Mouse (Mus musculus): ENCODE data around the gene Inhbe. TPM values are rescaled to one million over a fixed set of nuclear protein-coding genes. Genes with fewer than 3 reads are reported as not detected.
"Not testable (repeated sequence)": the region's sequence is repeated elsewhere in the genome, so short reads cannot be mapped to it uniquely, and the experiment has no call there.

The Inhbe gene
- polyA plus RNA-seq, 1 experiment from 2014 or later: not detected

DNA sequence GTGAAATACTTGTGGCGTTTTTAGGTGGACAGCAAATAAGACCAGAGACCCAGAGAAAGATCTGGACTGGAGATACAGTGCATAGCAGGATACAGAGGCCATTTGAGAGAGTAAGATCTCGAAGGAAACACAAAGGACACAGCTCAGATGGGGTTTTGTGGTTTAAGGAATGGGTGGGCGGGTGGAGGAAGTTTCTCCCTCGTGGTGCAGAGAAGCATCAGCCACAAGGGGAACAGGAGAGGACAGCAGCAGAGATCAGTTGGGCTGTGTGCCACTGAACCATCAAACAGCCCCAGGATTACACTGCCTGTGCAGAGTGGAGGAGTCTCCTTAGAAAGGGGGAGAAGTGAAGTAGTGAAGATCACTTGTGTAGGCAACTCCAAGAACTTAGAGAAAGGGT, 36.2 kb downstream of the Inhbe start:
- no peak for ATAC-seq (ENCODE audit: low FRiP score)
- H3K4me3 ChIP-seq (replicated peaks): no peak overlapping the region
- no peaks in the 10 kb centered on the region for H3K36me3 ChIP-seq
- no peak overlapping the region for H3K9ac ChIP-seq (replicated peaks)
- H3K27me3 ChIP-seq (replicated peaks): peaks cover 8% of the 10 kb centered on the region; the same call in 1 of the 2 replicates
- no peaks in the 10 kb centered on the region for H3K4me1 ChIP-seq
- H3K9me3 ChIP-seq (replicated peaks): no peaks in the 10 kb centered on the region
- no peak overlapping the region for H3K4me2 ChIP-seq
- WGBS: 44% methylated on average over 4 of the region's 4 CpGs
- no peak overlapping the region for H3K27ac ChIP-seq (replicated peaks)

DNA sequence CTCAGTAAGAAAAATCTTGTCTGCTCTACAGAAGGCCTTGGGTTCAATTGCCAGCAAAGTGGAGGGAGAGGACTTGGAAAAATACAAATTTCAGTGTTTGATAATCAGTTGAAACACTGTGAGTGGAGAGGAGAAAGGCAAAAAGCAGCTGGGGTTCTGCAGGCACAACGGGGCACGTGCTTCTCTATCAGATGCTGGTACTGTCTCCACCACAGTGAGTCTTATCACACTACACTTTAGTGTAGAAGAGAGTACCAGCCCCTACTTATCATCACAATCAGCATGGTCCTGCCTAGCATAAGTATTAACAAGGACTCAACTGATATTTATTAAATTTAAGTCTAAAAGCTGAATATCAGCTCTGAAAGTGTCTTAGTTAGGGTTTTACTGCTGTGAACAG, 36.9 kb downstream of the Inhbe start:
- ATAC-seq (ENCODE audit: low FRiP score): no peak
- Histone ChIP-seq H3K4me1 (peaks cover 5% of the 10 kb centered on the region; the same call in 1 of the 2 replicates), H3K36me3 (no peaks in the 10 kb centered on the region), H3K9ac (replicated peaks) (no peak overlapping the region), H3K9me3 (replicated peaks) (no peaks in the 10 kb centered on the region), H3K4me2 (no peak overlapping the region), H3K27ac (replicated peaks) (no peak overlapping the region), H3K4me3 (replicated peaks) (no peak overlapping the region), H3K27me3 (replicated peaks) (peaks cover 1% of the 10 kb centered on the region; the same call in 1 of the 2 replicates)
- WGBS: 87% methylated on average over 2 of the region's 2 CpGs

DNA sequence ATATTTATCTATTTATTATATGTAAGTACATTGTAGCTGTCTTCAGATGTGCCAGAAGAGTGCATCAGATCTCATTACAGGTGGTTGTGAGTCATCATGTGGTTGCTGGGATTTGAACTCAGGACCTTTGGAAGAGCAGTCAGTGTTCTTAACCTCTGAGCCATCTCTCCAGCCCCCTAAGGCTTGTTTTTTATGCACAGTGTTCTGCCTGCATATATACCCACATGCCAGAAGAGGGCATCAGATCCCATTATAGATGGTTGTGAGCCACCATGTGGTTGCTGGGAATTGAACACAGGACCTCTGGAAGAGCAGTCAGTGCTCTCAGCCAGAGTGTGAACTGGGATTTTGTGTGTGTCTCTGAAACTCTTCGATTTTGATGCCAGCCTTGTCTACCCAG, 39.3 kb downstream of the Inhbe start:
- H3K9ac ChIP-seq (replicated peaks); H3K27me3 ChIP-seq (replicated peaks); H3K4me2 ChIP-seq; H3K36me3 ChIP-seq; H3K9me3 ChIP-seq (replicated peaks); H3K27ac ChIP-seq (replicated peaks); ATAC-seq (ENCODE audit: low FRiP score); H3K4me3 ChIP-seq (replicated peaks): not testable (repeated sequence)
- peaks cover 18% of the 10 kb centered on the region for H3K4me1 ChIP-seq
- 79% methylated on average over 1 of the region's 1 CpGs for WGBS

DNA sequence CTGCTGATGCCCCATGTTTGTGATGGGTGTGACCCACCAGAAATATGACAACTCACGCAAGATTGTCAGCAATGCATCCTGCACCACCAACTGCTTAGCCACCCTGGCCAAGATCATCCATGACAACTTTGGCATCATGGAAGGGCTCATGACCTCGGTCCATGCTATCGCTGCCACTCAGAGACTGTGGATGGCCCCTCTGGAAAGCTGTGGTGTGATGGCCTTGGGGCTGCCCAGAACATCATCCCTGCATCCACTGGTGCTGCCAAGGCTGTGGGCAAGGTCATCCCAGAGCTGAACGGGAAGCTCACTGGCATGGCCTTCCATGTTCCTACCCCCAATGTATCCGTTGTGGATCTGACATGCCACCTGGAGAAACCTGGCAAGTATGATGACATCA, 40.7 kb downstream of the Inhbe start:
- WGBS: 95% methylated on average over 5 of the region's 5 CpGs
- H3K9me3 ChIP-seq (replicated peaks); H3K27me3 ChIP-seq (replicated peaks); H3K4me3 ChIP-seq (replicated peaks); H3K36me3 ChIP-seq; H3K27ac ChIP-seq (replicated peaks); H3K9ac ChIP-seq (replicated peaks); H3K4me2 ChIP-seq; ATAC-seq (ENCODE audit: low FRiP score): not testable (repeated sequence)
- peaks cover 18% of the 10 kb centered on the region for H3K4me1 ChIP-seq

DNA sequence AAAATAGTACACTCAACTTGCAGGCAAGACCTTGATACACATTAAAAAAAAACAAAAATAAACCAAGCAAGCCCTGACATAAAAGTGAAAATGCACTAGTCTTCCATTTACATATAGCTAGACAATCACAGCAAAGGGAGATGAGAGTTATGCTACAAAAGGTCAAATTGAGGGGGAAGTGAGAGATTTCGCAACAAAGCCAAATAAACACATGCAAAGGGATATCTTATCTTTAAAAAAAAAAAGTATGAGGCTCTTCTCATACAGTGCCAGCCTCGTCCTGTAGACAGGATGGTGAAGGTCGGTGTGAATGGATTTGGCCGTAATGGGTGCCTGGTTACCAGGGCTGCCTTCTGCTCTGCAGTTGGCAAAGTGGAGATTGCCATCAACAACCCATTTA, 41.4 kb downstream of the Inhbe start:
- Histone ChIP-seq H3K9me3 (replicated peaks) (no peaks in the 10 kb centered on the region), H3K27ac (replicated peaks) (no peak overlapping the region), H3K9ac (replicated peaks) (no peak overlapping the region), H3K27me3 (replicated peaks) (no peaks in the 10 kb centered on the region), H3K4me2 (peak overlapping the region; percentile 71; the same call in 1 of the 2 replicates), H3K36me3 (peaks cover 14% of the 10 kb centered on the region), H3K4me1 (peaks cover 18% of the 10 kb centered on the region), H3K4me3 (replicated peaks) (peak overlapping the region; percentile 82; the same call in 1 of the 2 replicates)
- WGBS: 81% methylated on average over 4 of the region's 4 CpGs
- no peak for ATAC-seq (ENCODE audit: low FRiP score)

DNA sequence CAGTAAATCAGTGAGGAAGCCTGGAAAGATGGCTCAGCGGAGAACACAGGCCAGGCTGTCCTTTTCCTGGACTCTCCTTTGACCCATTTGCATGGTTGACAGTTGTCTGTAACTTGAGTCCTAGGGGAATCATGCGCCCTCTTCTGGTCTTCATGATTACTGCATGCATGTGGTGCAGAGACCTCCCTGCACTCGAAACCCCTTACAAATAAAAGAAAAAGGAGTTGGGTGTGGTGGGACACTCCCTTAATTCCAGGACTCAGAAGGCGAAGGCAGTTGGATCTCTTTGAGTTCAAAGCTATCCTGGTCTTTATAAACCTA, 41.9 kb downstream of the Inhbe start:
- Histone ChIP-seq H3K27me3 (replicated peaks) (no peaks in the 10 kb centered on the region), H3K9ac (replicated peaks) (peak overlapping the region; percentile 53), H3K4me1 (peaks cover 18% of the 10 kb centered on the region), H3K36me3 (peaks cover 19% of the 10 kb centered on the region), H3K4me2 (peak overlapping the region; percentile 71), H3K4me3 (replicated peaks) (peak overlapping the region; percentile 82), H3K9me3 (replicated peaks) (no peaks in the 10 kb centered on the region), H3K27ac (replicated peaks) (peak overlapping the region; percentile 86)
- 3% methylated on average over 4 of the region's 4 CpGs for WGBS
- peak; percentile 72 for ATAC-seq (ENCODE audit: low FRiP score)

DNA sequence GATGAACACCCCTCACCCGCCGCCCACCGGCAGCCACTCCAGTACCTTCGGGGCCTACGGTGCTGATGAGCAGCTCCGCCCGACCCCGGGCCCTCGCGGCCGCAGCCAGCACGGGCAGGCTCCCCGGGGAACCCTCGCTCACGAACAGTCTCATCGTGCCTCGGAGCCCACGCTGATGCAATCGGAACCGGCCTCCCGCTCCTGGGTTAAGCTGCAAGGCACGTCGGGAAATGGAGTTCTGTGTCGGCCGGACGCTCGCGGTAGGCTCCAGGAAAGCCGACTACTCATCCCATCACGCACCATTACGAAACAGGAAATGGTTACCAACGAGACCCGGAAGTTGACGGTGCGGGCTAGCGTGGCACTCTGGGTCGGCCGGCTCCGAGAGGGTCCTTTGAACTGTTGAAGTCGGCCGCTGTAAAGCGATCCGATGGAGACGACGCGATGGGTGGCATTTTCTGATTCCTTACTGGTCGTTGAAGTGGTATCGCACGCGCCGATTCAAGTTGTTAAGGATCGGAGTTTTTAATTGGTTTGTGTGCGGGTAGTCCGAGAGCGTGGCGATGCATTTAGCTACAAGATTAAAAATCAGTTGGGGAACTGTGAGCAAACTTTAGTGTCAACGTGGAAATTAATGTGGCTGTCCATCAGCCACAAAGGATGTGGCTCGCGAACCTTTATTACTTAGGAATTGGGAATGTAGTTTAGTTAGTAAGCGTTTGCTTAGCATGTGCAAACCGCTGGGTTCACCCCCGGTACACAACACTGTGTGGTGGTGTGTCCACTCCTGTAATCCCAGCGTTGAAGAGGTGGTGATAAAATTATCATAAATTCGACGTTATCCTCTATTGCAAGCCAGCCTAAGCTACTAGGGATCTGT, 42.5 kb downstream of the Inhbe start, which contains the start of gene Mars:
Gene Mars (minus strand): TSS at position 311 of the 880 bp plus-strand sequence.
- Histone ChIP-seq H3K4me2 (peak within 1 kb of the TSS; percentile 71), H3K9me3 (replicated peaks) (no peaks in the 10 kb centered on the region), H3K36me3 (peaks cover 25% of the 10 kb centered on the region), H3K9ac (replicated peaks) (peak within 1 kb of the TSS; percentile 93), H3K4me3 (replicated peaks) (peak within 1 kb of the TSS; percentile 82), H3K27ac (replicated peaks) (peak within 1 kb of the TSS; percentile 86), H3K4me1 (peaks cover 18% of the 10 kb centered on the region), H3K27me3 (replicated peaks) (no peaks in the 10 kb centered on the region)
- peak; percentile 96 for ATAC-seq (ENCODE audit: low FRiP score)
- WGBS: under 1% methylated on average over 65 of the region's 65 CpGs

DNA sequence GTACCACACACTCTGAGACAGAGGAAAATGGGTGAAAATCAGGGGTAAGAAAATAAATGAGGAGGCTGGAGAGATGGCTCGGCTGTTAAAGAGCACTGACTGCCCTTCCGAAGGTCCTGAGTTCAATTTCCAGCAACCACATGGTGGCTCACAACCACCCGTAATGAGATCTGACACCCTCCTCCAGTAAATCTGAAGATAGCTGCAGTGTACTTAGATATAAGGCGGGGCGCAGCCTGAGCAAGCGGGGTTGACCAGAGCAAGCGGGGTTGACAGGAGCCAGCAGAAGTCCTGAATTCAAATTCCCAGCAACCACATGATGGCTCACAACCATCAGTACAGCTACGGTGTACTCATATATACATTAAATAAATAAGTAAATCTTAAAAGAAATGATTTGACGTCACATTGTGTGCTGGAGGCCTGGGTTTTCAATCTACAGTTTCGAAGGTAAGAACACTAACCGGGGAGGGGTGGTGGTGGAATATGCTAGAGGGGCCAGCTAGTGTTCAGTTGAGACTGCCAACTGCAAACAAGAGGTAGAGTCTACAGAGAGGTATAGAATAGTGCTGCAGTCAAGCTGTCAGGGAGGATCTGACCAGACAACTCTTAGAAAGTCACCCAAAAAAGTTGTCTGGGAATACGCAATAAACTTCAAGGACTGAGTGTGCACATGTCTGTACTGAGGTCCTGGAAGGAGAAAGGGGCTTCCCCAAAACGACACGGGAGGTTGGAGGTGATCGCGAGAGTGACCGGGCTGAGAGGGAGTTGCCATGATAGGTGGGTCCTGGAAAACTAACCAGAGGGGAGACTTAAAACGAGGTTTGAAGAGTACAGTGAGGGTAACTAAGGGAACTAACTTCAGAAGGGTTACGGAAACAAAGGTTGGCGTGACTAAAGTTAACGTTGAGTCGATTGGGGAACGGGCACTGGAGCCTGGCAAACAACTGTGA, 43.4 kb downstream of the Inhbe start:
- Histone ChIP-seq H3K4me1 (peaks cover 18% of the 10 kb centered on the region), H3K36me3 (peaks cover 34% of the 10 kb centered on the region), H3K27ac (replicated peaks) (peak overlapping the region; percentile 86), H3K9me3 (replicated peaks) (no peaks in the 10 kb centered on the region), H3K4me2 (peak overlapping the region; percentile 71), H3K4me3 (replicated peaks) (peak overlapping the region; percentile 82), H3K27me3 (replicated peaks) (no peaks in the 10 kb centered on the region), H3K9ac (replicated peaks) (peak overlapping the region; percentile 93)
- ATAC-seq (ENCODE audit: low FRiP score): peak; percentile 19
- 38% methylated on average over 23 of the region's 23 CpGs for WGBS

DNA sequence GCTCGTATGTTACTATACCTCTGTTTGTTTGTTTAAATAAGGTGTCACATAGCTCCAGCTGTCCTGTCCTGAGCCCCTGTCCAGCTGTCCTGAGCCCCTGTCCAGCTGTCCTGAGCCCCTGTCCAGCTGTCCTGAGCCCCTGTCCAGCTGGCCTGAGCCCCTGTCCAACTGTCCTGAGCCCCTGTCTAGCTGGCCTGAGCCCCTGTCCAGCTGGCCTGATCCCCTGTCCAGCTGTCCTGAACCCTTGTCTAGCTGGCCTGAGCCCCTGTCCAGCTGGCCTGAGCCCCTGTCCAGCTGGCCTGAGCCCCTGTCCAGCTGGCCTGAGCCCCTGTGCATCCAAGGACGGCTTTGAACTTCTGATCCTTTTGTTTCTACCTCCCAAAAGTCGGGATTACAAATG, 45.0 kb downstream of the Inhbe start:
- WGBS: 89% methylated on average over 3 of the region's 3 CpGs
- not testable (repeated sequence) for ATAC-seq (ENCODE audit: low FRiP score); H3K9me3 ChIP-seq (replicated peaks); H3K4me2 ChIP-seq; H3K9ac ChIP-seq (replicated peaks); H3K27me3 ChIP-seq (replicated peaks); H3K27ac ChIP-seq (replicated peaks); H3K4me3 ChIP-seq (replicated peaks)
- peaks cover 49% of the 10 kb centered on the region for H3K36me3 ChIP-seq
- H3K4me1 ChIP-seq: peaks cover 18% of the 10 kb centered on the region

DNA sequence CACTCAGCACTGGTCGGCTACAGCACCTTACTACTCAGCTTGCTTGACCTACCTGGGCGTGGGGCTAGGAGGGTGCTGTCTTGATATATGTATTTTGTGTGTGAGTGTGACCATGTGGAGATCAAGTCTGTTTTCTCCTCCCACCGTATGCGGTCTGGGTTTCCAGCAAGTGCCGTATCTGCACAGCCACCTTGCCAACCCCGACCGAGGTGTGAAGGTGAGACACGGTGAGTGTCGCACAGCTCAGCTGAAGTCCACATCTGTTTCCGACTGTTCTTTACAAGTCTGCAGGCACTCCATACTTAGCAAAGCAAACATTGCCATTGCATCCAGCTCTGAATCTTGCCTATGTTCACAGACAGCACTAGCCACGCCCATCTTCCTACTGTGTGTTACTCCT, 51.1 kb downstream of the Inhbe start:
- WGBS: 95% methylated on average over 11 of the region's 11 CpGs
- Histone ChIP-seq H3K4me3 (replicated peaks) (no peak overlapping the region), H3K9me3 (replicated peaks) (no peaks in the 10 kb centered on the region), H3K4me1 (no peaks in the 10 kb centered on the region), H3K27me3 (replicated peaks) (no peaks in the 10 kb centered on the region), H3K4me2 (no peak overlapping the region), H3K27ac (replicated peaks) (no peak overlapping the region), H3K36me3 (peaks cover 93% of the 10 kb centered on the region), H3K9ac (replicated peaks) (no peak overlapping the region)
- ATAC-seq (ENCODE audit: low FRiP score): no peak

DNA sequence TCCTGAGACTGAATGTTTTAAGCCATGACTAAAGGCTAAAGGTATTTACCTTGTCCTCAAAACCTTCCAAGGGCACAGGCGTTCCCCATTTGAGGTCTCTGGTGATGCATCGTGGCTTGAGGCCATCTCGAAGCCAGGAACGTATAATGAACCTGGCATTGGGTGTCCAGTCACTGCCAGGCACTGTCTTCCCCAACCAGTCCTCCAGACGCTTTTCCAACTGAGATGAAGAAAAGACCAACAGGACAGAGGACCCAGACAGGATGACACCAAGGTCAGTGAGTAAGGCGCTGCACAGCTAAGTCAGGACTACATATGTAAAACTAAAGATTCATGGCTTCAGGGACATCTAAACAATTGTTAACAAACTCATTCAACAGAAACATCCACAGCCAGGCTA, 53.9 kb downstream of the Inhbe start:
- H3K36me3 ChIP-seq: peaks cover 91% of the 10 kb centered on the region
- H3K4me1 ChIP-seq: no peaks in the 10 kb centered on the region
- WGBS: 98% methylated on average over 6 of the region's 6 CpGs
- no peak for ATAC-seq (ENCODE audit: low FRiP score)
- H3K27me3 ChIP-seq (replicated peaks): no peaks in the 10 kb centered on the region
- no peak overlapping the region for H3K4me3 ChIP-seq (replicated peaks)
- no peak overlapping the region for H3K9ac ChIP-seq (replicated peaks)
- H3K27ac ChIP-seq (replicated peaks): no peak overlapping the region
- no peaks in the 10 kb centered on the region for H3K9me3 ChIP-seq (replicated peaks)
- no peak overlapping the region for H3K4me2 ChIP-seq

All from neural tube, embryonic 15.5 days (tissue).